Mouse (Mus musculus) right cerebral cortex, postnatal 25 days (tissue): ENCODE results near the gene B3gat3.
"Not testable (repeated sequence)": the region's sequence is repeated elsewhere in the genome, so short reads cannot be mapped to it uniquely, and the experiment has no call there.

Experiments used
- DNase-seq: peaks from one replicate; pipeline ENCODE4 v3.0.0; 2022

Gene B3gat3

GRCm38 (mm10) chr19:8920073-8920736, at the start of gene B3gat3:
Gene B3gat3, plus strand, starts transcription at chr19:8920374.
- peak; percentile 94 for DNase-seq

GRCm38 (mm10) chr19:8870381-8870780, 49.8 kb upstream of the B3gat3 start:
- not testable (repeated sequence) for DNase-seq

GRCm38 (mm10) chr19:8870838-8871237, 49.3 kb upstream of the B3gat3 start:
- no peak for DNase-seq

GRCm38 (mm10) chr19:8871267-8872186, 48.6 kb upstream of the B3gat3 start, which contains the start of gene Ubxn1:
Gene Ubxn1, plus strand, starts transcription at chr19:8871496.
- peak; percentile 99 for DNase-seq

GRCm38 (mm10) chr19:8872266-8872840, 47.8 kb upstream of the B3gat3 start:
- DNase-seq, result no peak

GRCm38 (mm10) chr19:8875031-8875430, 45.1 kb upstream of the B3gat3 start:
- no peak for DNase-seq

- peak; percentile 87 for DNase-seq
These were observed 39.7 kb upstream of the B3gat3 start, which contains the start of gene Uqcc3 for GRCm38 (mm10) chr19:8880311-8881033. Gene Uqcc3, minus strand, starts transcription at chr19:8880923.

- no peak for DNase-seq
These were observed 39.2 kb upstream of the B3gat3 start for GRCm38 (mm10) chr19:8881034-8881392.

GRCm38 (mm10) chr19:8883616-8884015, 36.6 kb upstream of the B3gat3 start, which contains the start of the genes Lbhd1 and Gm49403:
Gene Lbhd1, plus strand, starts transcription at chr19:8883732.
Gene Gm49403, plus strand, starts transcription at chr19:8883930.
- no peak for DNase-seq

GRCm38 (mm10) chr19:8886916-8887584, 33.1 kb upstream of the B3gat3 start:
- DNase-seq, result no peak

GRCm38 (mm10) chr19:8887585-8888463, 32.4 kb upstream of the B3gat3 start:
- no peak for DNase-seq

GRCm38 (mm10) chr19:8888511-8889385, 31.4 kb upstream of the B3gat3 start, which contains the start of the genes 1810009A15Rik and Gm49416:
Gene 1810009A15Rik, plus strand, starts transcription at chr19:8888853.
Gene Gm49416, plus strand, starts transcription at chr19:8888926.
- peak; percentile 93 for DNase-seq

GRCm38 (mm10) chr19:8892829-8893766, 27.1 kb upstream of the B3gat3 start, which contains the start of gene Ints5:
Gene Ints5, plus strand, starts transcription at chr19:8893005.
- peak; percentile 81 for DNase-seq

GRCm38 (mm10) chr19:8895397-8895960, 24.7 kb upstream of the B3gat3 start:
- DNase-seq, result no peak

GRCm38 (mm10) chr19:8896231-8896630, 23.9 kb upstream of the B3gat3 start:
- not testable (repeated sequence) for DNase-seq

- DNase-seq, result peak; percentile 29
These were observed 22.8 kb upstream of the B3gat3 start for GRCm38 (mm10) chr19:8897211-8897864.

GRCm38 (mm10) chr19:8897865-8898495, 22.2 kb upstream of the B3gat3 start, which contains the start of gene Ganab:
Gene Ganab, plus strand, starts transcription at chr19:8898071.
- DNase-seq, result peak; percentile 96
